Mouse (Mus musculus): Measurements from ENCODE around the gene Nme9.

DNA sequence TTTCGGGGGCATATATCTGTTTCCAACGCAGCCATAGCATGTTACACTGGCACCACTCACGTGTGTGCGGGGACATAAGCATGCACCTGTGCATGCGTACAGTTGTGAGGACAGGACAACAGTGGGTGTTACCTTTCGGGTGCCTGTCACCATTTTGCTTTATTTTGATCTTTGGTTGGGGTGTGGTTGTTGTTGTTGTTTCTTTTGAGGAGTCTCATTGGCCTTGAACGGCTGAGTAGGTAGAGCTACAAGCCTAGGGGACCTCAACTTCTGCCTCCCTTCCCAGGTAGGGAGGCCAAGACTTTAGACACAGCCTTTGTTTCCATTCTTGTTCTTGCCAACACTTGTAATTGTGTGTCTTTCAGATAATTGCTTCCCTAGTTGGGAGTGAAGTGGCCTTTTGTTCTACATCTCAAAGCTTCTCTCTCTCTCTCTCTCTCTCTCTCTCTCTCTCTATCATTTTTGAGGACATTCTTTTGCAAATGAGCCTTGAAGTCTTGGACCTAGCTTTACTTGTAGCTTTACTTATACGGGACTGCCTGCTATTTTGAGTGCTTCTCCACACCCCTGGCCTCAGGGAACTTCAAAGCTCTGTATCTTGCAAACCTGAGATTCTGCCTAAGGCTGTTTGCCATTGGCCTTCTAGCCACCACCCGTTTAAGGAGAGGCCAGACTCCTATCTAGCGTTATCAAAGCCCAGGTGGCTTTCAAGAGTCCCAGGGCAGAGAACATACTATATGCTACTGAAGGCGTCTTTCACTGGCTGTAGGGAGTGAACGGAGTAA, 13.3 kb upstream of the Nme9 start:
- TF ChIP-seq CTCF (IDR thresholded peaks at IDR 0.05) (no peak), EP300 (IDR thresholded peaks at IDR 0.05; ENCODE audit: insufficient read depth, low read depth, low read length) (no peak), POLR2A (IDR thresholded peaks at IDR 0.05; ENCODE audit: insufficient read depth, low read depth, low read length) (no peak)

Measured in heart, adult 2 months (tissue).